Mouse (Mus musculus) megakaryocyte progenitor cell, adult 5-6 weeks (primary cell): Measurements from ENCODE around the gene Trnau1ap. TPM values are rescaled to one million over a fixed set of nuclear protein-coding genes. Genes with fewer than 3 reads are reported as not detected.

Experiments
- ATAC-seq: replicated peaks from 2 replicates; pipeline ENCODE4 v1.8.0; 2016; ENCODE audit warnings: mild to moderate bottlenecking, moderate TSS enrichment, inconsistent platforms; ENCODE audit not compliant: poor library complexity
- total RNA-seq, 2 experiments: library from RNA; stranded (forward) in 1 of 2; stranded (reverse) in 1 of 2; fragments of 157-497, 149-512 nt in 1 of 2; fragments of 200-1000 nt in 1 of 2; gene quantifications; 2 replicates each; pipeline versions ENCODE4 v1.2.3 to v1.2.4; 2015 to 2017

The Trnau1ap gene
- total RNA-seq (2015): 32.2 and 45.6 TPM in 2 replicates
- 34.4 and 43.4 TPM in 2 replicates for total RNA-seq (2017)

DNA sequence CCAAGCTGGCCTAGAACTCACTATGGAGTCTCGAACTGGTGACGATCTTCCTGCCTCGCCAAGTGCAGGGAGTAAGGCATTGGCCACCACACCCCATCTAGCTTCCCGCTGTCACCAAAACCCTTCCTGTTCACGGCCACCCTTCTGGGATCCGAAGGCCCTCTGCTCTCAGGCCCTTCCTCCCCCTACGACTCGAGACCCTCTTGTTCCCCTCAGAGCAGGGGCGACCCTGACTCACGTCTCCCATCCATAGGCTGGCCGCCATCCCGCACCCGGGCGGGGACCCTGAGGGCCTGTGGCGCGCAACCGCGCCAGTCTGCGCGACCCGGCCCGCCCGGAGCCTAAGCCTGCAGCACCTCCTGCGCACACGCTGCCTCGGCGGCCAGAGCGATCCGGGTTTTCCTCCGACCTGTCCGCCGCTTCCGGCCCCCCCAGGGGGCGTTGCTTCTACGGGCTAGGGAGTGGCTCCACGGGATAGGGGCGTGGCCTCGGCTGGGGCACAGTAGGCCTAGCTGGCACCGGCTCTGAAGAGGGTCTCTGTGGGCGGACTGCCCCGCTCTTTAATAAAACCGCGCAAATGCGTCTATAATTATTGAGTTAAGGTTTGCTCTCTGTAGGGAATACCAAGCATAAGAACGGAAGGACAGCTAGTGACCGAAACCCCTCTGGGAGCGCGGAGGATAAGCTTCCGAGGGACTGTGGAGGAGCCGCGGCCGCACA, at the start of gene Trnau1ap:
TSS of gene Trnau1ap (minus strand) at position 424 of the 720 bp plus-strand sequence.
- peak; percentile 98 for ATAC-seq

DNA sequence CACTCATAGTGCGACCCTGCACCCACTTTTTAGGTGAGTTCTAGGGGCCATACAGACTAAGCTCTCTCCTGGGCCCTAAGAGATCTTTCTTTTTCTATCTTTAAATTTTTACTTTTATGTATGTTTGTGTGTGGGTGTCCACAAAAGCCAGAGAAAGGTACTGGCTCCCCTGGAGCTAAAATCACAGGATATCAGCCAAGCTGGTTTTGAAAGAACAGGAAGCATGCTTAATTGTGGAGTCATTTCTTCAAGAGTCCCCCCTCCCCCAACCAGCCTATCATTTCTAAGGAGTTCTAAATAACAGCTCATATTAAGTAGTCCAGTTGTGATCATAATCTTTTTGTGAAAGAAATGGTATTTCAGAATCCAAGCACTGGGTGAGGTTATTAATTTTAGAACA, 44.5 kb upstream of the Trnau1ap start:
- no peak for ATAC-seq

DNA sequence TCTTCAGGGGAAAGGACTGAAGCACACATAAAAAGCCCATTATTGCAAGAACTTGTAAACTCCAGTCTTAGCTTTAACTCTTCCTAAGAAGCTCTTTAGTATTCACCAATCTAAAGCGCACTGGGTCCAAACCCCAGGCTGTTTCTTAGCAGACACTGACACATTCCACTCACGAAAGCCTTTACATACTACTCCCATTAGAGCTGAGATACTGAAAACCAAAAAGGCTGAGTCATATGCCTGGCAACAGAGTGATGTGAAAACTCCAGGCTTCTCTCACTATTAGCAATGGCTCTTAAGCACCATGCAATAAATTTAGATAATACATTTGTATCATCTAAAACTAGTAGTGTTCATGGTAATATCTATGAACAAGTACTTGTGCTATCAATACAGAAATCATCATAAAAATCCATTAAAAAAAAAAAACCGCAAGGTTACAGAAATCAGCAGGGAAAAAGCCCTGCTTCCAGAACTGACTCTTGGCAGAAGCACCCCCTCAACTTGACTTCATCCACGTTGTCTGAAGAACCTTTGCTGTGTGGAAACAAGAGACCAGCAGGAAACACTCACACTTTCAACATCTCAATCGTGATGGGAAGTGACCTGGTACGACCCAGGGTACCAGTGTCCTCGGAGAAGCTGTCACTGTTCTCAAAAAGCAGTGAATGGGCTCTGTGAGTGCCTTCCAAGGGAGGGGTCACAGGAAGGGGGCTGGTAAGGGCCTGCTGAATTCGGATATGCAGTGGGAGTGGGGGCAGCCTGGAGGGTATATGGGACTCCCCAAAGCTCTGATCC, 40.8 kb upstream of the Trnau1ap start:
- ATAC-seq: no peak

GRCm38 (mm10) chr4:132367480-132368201, 38.3 kb upstream of the Trnau1ap start:
- ATAC-seq: no peak

DNA sequence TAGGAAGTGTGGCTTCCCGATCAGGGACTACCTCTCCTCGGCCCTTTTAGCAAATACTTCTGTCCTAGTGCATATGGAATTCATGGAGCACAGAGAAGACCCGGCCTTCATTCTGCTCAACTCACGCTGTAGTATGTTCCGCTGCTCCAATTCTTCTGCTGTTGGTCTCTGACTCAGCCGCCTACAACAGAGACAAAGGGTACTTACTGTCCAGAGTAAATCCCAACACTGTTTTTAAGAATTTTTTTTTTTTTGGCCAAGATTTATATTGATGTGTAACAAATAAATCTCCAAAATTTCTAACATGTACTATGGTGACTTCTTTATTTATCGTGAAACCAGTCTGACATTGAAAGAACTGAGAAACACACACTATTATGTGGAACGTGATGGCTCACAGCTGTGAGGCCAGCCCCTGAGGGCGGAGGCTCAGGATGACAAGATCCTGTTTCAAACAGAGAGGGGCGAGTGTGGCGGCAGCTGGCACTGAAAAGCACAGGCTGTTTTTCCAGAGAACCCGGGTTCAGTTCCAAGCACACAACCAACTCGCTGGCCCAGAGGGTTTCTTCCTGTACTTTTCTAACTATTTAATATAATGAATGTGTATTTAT, 36.2 kb upstream of the Trnau1ap start:
- no peak for ATAC-seq

DNA sequence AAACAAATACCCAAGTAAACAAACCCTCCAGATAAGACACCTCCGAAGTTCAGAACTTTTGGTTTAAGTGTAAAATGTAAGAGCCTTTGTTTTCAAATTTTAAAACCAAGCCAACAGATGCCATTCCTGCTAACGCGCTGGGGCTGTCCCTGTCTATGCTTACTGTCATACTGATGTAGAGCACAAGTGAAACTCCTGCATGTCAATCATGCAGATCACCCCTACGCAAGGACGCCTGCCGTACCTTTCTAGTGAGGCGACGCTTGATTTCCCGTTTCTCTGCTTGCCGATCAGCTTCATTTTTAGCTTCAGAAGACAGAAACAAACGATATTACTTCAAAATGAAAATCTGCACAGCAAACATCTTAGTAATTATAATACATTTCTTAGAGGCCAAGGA, 34.1 kb upstream of the Trnau1ap start:
- no peak for ATAC-seq

DNA sequence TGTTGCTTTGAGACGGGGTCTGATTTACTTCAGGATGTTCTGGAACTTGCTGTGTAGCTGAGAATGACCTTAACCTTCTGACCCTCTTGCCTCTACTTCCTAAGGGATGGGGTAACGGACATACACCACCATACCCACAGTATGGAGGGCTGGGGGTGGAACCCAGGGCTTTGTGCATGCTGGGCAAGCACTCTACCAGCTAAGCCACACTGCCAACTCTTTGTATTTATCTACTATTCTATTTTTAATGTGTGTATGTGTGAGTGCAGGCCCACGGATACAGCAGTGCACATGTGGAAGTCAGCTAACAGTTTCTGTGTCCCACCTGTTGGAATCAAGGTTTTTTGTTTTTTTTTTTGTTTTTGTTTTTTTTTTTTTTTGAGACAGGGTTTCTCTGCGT, 30.2 kb upstream of the Trnau1ap start:
- ATAC-seq: no peak

- ATAC-seq: peak; percentile 67
Measured at GRCm38 (mm10) chr4:132356170-132356569, 26.8 kb upstream of the Trnau1ap start.

DNA sequence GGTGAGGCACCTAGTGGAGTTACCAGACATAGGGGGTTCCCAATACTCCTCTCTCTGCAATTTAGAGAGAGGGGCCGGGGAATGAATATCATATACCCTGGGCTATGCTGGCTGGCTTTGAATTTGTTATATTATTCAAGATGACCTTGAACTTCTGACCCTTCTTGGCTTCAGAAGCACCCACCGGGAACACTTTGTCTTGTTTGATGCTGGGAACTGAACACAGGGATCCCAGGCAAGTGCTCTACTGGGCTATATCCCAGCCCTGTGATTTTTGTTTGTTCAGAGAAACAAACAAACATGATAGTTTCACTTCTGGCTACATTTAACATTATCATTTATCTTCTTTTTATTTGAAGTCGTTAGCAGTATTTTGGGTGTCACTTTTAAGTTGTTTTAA, 26.1 kb upstream of the Trnau1ap start:
- no peak for ATAC-seq

DNA sequence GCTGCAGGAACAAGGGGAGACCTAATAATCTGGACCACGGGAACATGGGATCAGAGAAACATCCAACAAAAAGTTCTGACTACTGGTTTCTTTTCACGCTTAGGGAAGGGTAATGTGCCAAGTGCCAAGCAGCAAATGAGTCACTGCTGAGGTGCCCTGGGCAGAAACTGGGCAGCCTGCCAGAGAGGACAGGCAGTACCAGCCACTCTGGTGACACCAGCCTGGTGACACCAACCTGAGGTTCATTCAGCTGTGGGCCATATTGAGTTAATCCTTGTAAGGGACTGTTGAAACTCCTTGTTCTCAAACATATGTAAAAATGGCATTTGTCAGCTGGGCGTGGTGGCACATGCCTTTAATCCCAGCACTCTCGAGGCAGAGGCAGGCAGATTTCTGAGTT, 25.2 kb upstream of the Trnau1ap start:
- 0 out of 2 replicates have a peak, but pooled peaks have one; percentile 7 for ATAC-seq

DNA sequence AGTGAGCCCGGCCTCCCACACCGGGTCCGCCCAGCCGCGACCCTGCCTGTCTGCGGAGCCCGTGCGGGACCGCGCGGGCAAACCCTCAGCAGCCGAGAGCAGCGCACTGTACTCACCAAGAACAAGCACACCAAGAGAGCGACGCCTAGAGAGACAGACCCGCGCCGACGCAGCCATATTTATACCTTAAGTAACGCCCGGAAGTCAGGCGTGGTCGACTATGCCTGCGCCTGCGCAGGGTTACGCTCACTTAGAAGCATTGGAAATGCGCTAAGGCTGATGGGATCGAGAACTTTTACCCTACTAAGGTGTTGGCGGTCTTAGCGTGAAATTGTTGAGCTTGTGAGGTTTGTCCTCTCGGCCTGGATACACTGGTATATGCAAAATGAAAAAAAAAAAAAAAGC, 24.1 kb upstream of the Trnau1ap start, which contains the start of gene Rcc1:
TSS of gene Rcc1 (minus strand) at position 125 of the 405 bp plus-strand sequence.
- peak; percentile 77 for ATAC-seq

GRCm38 (mm10) chr4:132352739-132353138, 23.4 kb upstream of the Trnau1ap start:
- ATAC-seq: no peak

- no peak for ATAC-seq
Measured at GRCm38 (mm10) chr4:132351401-132351800, 22.1 kb upstream of the Trnau1ap start.

DNA sequence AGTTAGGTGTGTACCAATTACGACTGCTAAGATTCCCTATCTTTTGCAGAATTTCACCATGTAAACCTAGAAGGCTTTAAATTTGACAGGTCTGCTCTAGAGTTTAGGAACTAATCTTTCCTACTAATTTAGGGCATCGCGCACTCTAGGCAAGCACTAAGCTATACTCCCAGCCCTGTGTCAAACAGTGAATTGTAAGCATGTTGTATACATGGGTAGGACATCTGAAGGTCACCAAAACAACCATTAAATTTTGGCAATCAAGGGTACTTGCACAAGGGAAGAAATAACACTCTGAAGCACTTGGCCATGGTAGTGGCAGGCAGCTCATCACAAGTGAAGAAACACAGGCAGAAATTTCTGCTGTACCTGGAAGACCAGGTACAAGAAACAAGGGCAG, 21.5 kb upstream of the Trnau1ap start:
- no peak for ATAC-seq

GRCm38 (mm10) chr4:132350123-132350740, 20.9 kb upstream of the Trnau1ap start:
- ATAC-seq: no peak

- no peak for ATAC-seq
Measured at GRCm38 (mm10) chr4:132349495-132350122, 20.3 kb upstream of the Trnau1ap start.

- 0 out of 2 replicates have a peak, but pooled peaks have one; percentile 18 for ATAC-seq
Measured at GRCm38 (mm10) chr4:132346661-132347060, 17.3 kb upstream of the Trnau1ap start.

DNA sequence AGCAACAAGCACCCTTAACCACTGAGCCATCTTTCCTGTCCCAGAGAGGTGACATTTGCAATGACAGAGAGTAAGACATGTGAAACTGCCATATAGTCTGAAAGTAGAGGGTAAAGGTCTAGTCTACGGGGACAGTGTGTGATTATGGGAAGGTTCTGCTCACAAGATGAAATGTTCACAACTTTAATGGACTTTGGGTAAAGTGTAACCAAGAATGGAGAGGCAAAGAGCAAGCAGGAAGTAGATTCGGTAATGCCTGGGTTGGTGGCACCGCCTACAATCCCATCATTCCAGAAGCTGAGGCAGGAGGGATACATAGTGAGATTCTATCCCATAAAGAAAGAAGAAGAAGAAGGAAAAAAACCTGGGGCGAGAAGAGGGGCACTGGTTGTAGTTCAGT, 16.9 kb upstream of the Trnau1ap start:
- no peak for ATAC-seq

GRCm38 (mm10) chr4:132345843-132346212, 16.5 kb upstream of the Trnau1ap start:
- ATAC-seq: no peak
